Mouse (Mus musculus): ENCODE results near the gene Jph2.

Gene Jph2

DNA sequence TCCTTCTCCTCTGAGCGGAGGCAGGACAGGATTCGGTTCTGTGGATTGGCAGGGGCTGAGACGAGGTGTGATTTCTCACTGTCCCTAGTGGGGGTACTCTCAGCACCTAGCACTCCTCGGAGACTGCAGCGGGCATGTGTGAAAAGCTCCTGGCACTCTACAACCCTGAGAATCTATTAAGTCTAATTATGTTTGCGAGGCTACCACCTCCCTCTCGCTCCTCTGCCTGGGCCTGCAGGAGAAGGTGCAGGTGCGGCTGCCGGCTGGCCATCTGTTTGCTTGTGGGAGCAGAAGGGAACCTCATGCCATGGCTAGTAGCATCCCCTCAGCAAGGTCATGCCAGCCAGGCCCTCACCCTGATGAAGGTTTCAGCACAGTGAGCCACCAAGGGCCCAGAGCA, 94.8 kb downstream of the Jph2 start:
- DNase-seq (ENCODE audit: low spot score): no peak

DNA sequence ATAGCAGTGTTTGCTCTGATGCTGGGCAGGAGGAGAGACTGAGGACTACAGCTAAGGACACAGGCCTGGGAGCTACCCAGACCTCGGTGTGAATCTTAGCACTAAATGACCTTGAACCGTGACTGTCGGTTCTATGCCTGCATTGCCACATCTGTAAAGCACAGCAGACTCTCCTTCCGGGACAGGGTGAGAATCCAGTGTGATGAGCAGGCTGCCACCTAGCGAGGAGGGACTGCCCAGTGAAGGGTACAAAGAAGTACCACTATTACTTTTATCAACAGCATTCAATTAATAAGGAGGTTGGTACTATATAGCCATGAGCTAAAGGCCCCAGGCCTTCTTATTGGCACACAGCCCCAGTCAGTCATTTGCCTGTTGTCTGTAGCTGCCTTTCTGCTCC, 96.2 kb downstream of the Jph2 start:
- no peak for DNase-seq (ENCODE audit: low spot score)

DNA sequence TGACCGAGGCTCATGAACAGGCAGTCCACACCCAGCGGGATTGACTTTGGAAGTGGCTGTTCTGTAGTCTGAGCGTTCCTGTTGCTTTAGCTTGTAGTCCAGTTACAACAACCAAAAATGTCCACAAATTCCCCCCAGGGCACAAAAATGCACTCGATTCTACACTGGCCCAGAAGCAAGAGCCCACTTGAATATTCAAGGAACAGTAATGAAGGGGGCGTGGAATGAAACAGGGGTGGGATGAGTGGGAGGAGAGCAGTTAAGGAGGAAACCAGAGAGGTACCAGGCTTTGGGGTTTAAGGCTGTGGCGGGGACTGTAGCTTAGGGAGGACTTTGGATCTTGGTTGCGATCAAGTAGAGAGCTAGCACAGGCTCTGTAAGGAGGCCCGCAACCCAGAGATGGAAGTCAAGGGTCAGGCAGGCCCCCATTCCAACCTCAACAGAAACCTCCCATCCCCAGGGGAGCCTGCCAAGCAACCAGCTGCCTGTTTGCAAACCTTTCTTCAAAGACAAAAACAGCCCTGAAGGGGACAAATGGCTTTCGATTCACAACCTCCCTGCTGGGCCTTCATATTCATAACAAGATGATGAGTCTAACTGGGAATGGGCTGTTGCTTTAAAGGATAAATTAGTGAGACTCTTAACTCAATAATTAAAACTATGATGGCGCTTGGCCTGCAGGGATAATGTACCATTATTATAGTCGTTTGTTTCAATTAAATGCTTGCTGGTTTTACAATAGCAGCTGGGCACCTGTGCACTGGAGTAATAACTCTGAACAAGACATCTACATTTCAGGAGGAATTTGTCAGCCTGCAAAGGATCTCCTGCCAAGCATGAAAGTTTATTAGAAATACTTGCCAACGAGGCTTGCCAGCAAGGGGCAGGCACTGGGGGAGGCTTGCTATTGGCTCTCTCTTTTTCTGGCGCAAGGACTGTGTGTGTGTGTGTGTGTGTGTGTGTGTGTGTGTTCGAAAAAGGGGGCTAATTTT, 97.4 kb downstream of the Jph2 start:
- DNase-seq (ENCODE audit: low spot score): no peak

DNA sequence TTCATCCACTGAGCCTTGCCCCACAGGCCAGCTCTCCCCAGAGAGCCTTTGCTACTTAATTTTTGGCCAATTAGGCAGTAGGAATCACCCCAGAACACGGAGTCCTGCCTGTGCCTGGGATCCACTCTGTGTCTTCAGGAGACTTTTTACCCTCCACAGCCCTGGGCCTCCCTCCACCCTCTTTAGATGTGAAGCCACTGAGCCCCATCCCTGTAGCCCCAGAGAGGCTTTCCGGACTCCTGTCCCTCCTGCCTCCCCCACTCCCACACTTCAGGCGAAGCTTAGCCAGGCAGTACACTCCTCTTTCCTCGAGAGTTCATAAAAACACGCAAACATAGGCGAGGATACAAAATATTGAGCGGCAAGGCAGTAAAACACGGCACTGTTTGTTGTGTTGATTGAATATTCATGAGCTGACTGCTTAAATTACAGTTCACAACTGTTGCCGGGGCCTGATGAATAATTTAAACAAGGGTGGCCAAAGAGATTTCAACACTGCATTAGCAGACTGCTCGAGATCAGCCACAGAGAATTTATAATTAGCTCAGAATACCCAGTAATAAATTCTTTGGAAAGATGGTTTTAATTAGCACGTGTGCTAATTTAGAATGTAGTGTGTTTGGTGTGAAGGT, 100.7 kb downstream of the Jph2 start:
- no peak for DNase-seq (ENCODE audit: low spot score)

DNA sequence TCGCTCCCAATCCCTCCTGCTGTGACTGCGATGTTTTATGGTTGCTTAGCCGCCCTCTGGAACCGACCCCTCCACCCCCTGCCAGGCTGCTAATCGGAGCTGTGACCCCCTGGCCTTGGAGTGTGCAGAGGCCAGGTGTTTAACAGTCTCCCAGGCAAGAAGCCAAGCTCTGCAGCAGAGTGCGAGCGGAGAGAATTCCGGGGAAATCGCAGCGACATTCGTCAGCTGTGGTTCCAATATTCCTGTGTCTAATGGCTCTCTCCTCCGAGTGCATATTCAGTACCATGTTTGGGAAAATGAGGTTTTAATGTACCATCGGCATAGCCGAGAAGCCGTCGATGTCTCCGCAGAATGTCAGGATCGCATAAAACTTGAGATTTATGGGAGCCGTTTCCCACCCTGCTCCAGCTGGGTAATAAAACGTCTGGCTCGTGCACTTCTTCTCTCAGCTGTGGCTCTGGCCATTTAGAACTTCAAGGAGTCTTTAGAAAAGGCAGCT, 108.9 kb downstream of the Jph2 start:
- peak; percentile 62 for DNase-seq (ENCODE audit: low spot score)
